Mouse (Mus musculus): ENCODE measurements at regions not wholly inside any gene's neighbourhood (a gene's known extent, or its start where the extent isn't known, plus 50 kb on each side); places are given as distances from the start of the nearest gene placed in this dataset.

GRCm38 (mm10) chr17:45845832-45846231, 112.2 kb upstream of the 1600014C23Rik start:
- Histone ChIP-seq H3K27me3 (ENCODE audit: control insufficient read depth, insufficient read depth, low read length) (no peaks in the 10 kb centered on the region), H3K4me1 (ENCODE audit: control insufficient read depth, insufficient read depth, low read length) (no peaks in the 10 kb centered on the region), H3K9ac (ENCODE audit: low read length) (no peak overlapping the region), H3K9me3 (ENCODE audit: control insufficient read depth, low read length) (no peaks in the 10 kb centered on the region), H3K4me2 (ENCODE audit: low read depth) (no peak overlapping the region), H3K27ac (ENCODE audit: low read depth, low read length) (no peak overlapping the region), H3K36me3 (ENCODE audit: control insufficient read depth, insufficient read depth, low read length) (no peaks in the 10 kb centered on the region), H3K4me3 (ENCODE audit: low read depth, low read length) (no peak overlapping the region)
- no peak for ATAC-seq (ENCODE audit: insufficient read depth, low FRiP score, low TSS enrichment)
- no peak for DNase-seq (ENCODE audit: low spot score)
- 87% methylated on average over 5 of the region's 5 CpGs for WGBS

- ATAC-seq (ENCODE audit: insufficient read depth, low FRiP score, low TSS enrichment): no peak
- Histone ChIP-seq H3K27me3 (ENCODE audit: control insufficient read depth, insufficient read depth, low read length) (no peaks in the 10 kb centered on the region), H3K27ac (ENCODE audit: low read depth, low read length) (no peak overlapping the region), H3K36me3 (ENCODE audit: control insufficient read depth, insufficient read depth, low read length) (no peaks in the 10 kb centered on the region), H3K4me3 (ENCODE audit: low read depth, low read length) (no peak overlapping the region), H3K9me3 (ENCODE audit: control insufficient read depth, low read length) (no peaks in the 10 kb centered on the region), H3K4me1 (ENCODE audit: control insufficient read depth, insufficient read depth, low read length) (no peaks in the 10 kb centered on the region), H3K4me2 (ENCODE audit: low read depth) (no peak overlapping the region), H3K9ac (ENCODE audit: low read length) (no peak overlapping the region)
- 57% methylated on average over 7 of the region's 7 CpGs for WGBS
- DNase-seq (ENCODE audit: low spot score): no peak
These were observed 103.1 kb upstream of the 1600014C23Rik start for GRCm38 (mm10) chr17:45836731-45837130.

GRCm38 (mm10) chr17:45836253-45836652, 102.6 kb upstream of the 1600014C23Rik start:
- WGBS: 72% methylated on average over 7 of the region's 7 CpGs
- no peaks in the 10 kb centered on the region for H3K36me3 ChIP-seq (ENCODE audit: control insufficient read depth, insufficient read depth, low read length)
- H3K9ac ChIP-seq (ENCODE audit: low read length): no peak overlapping the region
- H3K9me3 ChIP-seq (ENCODE audit: control insufficient read depth, low read length): no peaks in the 10 kb centered on the region
- H3K27ac ChIP-seq (ENCODE audit: low read depth, low read length): no peak overlapping the region
- no peak overlapping the region for H3K4me2 ChIP-seq (ENCODE audit: low read depth)
- no peaks in the 10 kb centered on the region for H3K4me1 ChIP-seq (ENCODE audit: control insufficient read depth, insufficient read depth, low read length)
- H3K4me3 ChIP-seq (ENCODE audit: low read depth, low read length): no peak overlapping the region
- no peaks in the 10 kb centered on the region for H3K27me3 ChIP-seq (ENCODE audit: control insufficient read depth, insufficient read depth, low read length)
- ATAC-seq (ENCODE audit: insufficient read depth, low FRiP score, low TSS enrichment) (no peak), DNase-seq (ENCODE audit: low spot score) (no peak)

GRCm38 (mm10) chr17:45834518-45835071, 101.0 kb upstream of the 1600014C23Rik start:
- 84% methylated on average over 10 of the region's 10 CpGs for WGBS
- Histone ChIP-seq H3K9me3 (ENCODE audit: control insufficient read depth, low read length) (no peaks in the 10 kb centered on the region), H3K4me3 (ENCODE audit: low read depth, low read length) (no peak overlapping the region), H3K4me1 (ENCODE audit: control insufficient read depth, insufficient read depth, low read length) (no peaks in the 10 kb centered on the region), H3K27me3 (ENCODE audit: control insufficient read depth, insufficient read depth, low read length) (no peaks in the 10 kb centered on the region), H3K9ac (ENCODE audit: low read length) (no peak overlapping the region), H3K27ac (ENCODE audit: low read depth, low read length) (no peak overlapping the region), H3K36me3 (ENCODE audit: control insufficient read depth, insufficient read depth, low read length) (no peaks in the 10 kb centered on the region), H3K4me2 (ENCODE audit: low read depth) (no peak overlapping the region)
- ATAC-seq (ENCODE audit: insufficient read depth, low FRiP score, low TSS enrichment) (no peak), DNase-seq (ENCODE audit: low spot score) (no peak)

GRCm38 (mm10) chr17:45830324-45830723, 96.7 kb upstream of the 1600014C23Rik start:
- WGBS: 84% methylated on average over 5 of the region's 5 CpGs
- no peak for ATAC-seq (ENCODE audit: insufficient read depth, low FRiP score, low TSS enrichment)
- H3K4me2 ChIP-seq (ENCODE audit: low read depth): no peak overlapping the region

GRCm38 (mm10) chr17:45829571-45829970, 95.9 kb upstream of the 1600014C23Rik start:
- Histone ChIP-seq H3K4me2 (ENCODE audit: low read depth) (no peak overlapping the region), H3K4me3 (ENCODE audit: low read depth, low read length) (no peak overlapping the region), H3K9ac (ENCODE audit: low read length) (no peak overlapping the region), H3K36me3 (ENCODE audit: control insufficient read depth, insufficient read depth, low read length) (no peaks in the 10 kb centered on the region), H3K27me3 (ENCODE audit: control insufficient read depth, insufficient read depth, low read length) (no peaks in the 10 kb centered on the region), H3K27ac (ENCODE audit: low read depth, low read length) (no peak overlapping the region), H3K9me3 (ENCODE audit: control insufficient read depth, low read length) (no peaks in the 10 kb centered on the region), H3K4me1 (ENCODE audit: control insufficient read depth, insufficient read depth, low read length) (peaks cover 3% of the 10 kb centered on the region; the same call in 1 of the 2 replicates)
- 79% methylated on average over 9 of the region's 9 CpGs for WGBS
- no peak for ATAC-seq (ENCODE audit: insufficient read depth, low FRiP score, low TSS enrichment)
- no peak for DNase-seq (ENCODE audit: low spot score)

More at GRCm38 (mm10) chr17:45830324-45830723, 96.7 kb upstream of the 1600014C23Rik start:
- H3K9ac ChIP-seq (ENCODE audit: low read length): no peak overlapping the region
- no peak for DNase-seq (ENCODE audit: low spot score)
- H3K9me3 ChIP-seq (ENCODE audit: control insufficient read depth, low read length): no peaks in the 10 kb centered on the region
- no peak overlapping the region for H3K27ac ChIP-seq (ENCODE audit: low read depth, low read length)
- H3K27me3 ChIP-seq (ENCODE audit: control insufficient read depth, insufficient read depth, low read length): no peaks in the 10 kb centered on the region
- H3K4me1 ChIP-seq (ENCODE audit: control insufficient read depth, insufficient read depth, low read length): peaks cover 3% of the 10 kb centered on the region; the same call in 1 of the 2 replicates
- no peak overlapping the region for H3K4me3 ChIP-seq (ENCODE audit: low read depth, low read length)
- no peaks in the 10 kb centered on the region for H3K36me3 ChIP-seq (ENCODE audit: control insufficient read depth, insufficient read depth, low read length)

GRCm38 (mm10) chr17:45828843-45829242, 95.2 kb upstream of the 1600014C23Rik start:
- Histone ChIP-seq H3K4me3 (ENCODE audit: low read depth, low read length) (no peak overlapping the region), H3K9ac (ENCODE audit: low read length) (no peak overlapping the region), H3K36me3 (ENCODE audit: control insufficient read depth, insufficient read depth, low read length) (no peaks in the 10 kb centered on the region), H3K27me3 (ENCODE audit: control insufficient read depth, insufficient read depth, low read length) (no peaks in the 10 kb centered on the region), H3K27ac (ENCODE audit: low read depth, low read length) (no peak overlapping the region), H3K9me3 (ENCODE audit: control insufficient read depth, low read length) (no peaks in the 10 kb centered on the region), H3K4me2 (ENCODE audit: low read depth) (no peak overlapping the region), H3K4me1 (ENCODE audit: control insufficient read depth, insufficient read depth, low read length) (peaks cover 3% of the 10 kb centered on the region; the same call in 1 of the 2 replicates)
- no peak; the same call in 1 of the 2 replicates for ATAC-seq (ENCODE audit: insufficient read depth, low FRiP score, low TSS enrichment)
- WGBS: 53% methylated on average over 11 of the region's 11 CpGs
- no peak for DNase-seq (ENCODE audit: low spot score)

GRCm38 (mm10) chr17:45828284-45828824, 94.7 kb upstream of the 1600014C23Rik start:
- Histone ChIP-seq H3K27ac (ENCODE audit: low read depth, low read length) (no peak overlapping the region), H3K27me3 (ENCODE audit: control insufficient read depth, insufficient read depth, low read length) (no peaks in the 10 kb centered on the region), H3K9me3 (ENCODE audit: control insufficient read depth, low read length) (no peaks in the 10 kb centered on the region), H3K4me2 (ENCODE audit: low read depth) (no peak overlapping the region), H3K9ac (ENCODE audit: low read length) (no peak overlapping the region), H3K4me1 (ENCODE audit: control insufficient read depth, insufficient read depth, low read length) (peaks cover 3% of the 10 kb centered on the region; the same call in 1 of the 2 replicates), H3K4me3 (ENCODE audit: low read depth, low read length) (no peak overlapping the region), H3K36me3 (ENCODE audit: control insufficient read depth, insufficient read depth, low read length) (no peaks in the 10 kb centered on the region)
- WGBS: 83% methylated on average over 9 of the region's 9 CpGs
- DNase-seq (ENCODE audit: low spot score): no peak
- no peak for ATAC-seq (ENCODE audit: insufficient read depth, low FRiP score, low TSS enrichment)

GRCm38 (mm10) chr17:45824977-45825376, 91.3 kb upstream of the 1600014C23Rik start:
- Histone ChIP-seq H3K4me1 (ENCODE audit: control insufficient read depth, insufficient read depth, low read length) (peaks cover 3% of the 10 kb centered on the region; the same call in 1 of the 2 replicates), H3K27ac (ENCODE audit: low read depth, low read length) (no peak overlapping the region), H3K4me3 (ENCODE audit: low read depth, low read length) (no peak overlapping the region), H3K9me3 (ENCODE audit: control insufficient read depth, low read length) (no peaks in the 10 kb centered on the region), H3K9ac (ENCODE audit: low read length) (no peak overlapping the region), H3K4me2 (ENCODE audit: low read depth) (no peak overlapping the region), H3K27me3 (ENCODE audit: control insufficient read depth, insufficient read depth, low read length) (no peaks in the 10 kb centered on the region), H3K36me3 (ENCODE audit: control insufficient read depth, insufficient read depth, low read length) (no peaks in the 10 kb centered on the region)
- WGBS: 73% methylated on average over 8 of the region's 8 CpGs
- DNase-seq (ENCODE audit: low spot score) (no peak), ATAC-seq (ENCODE audit: insufficient read depth, low FRiP score, low TSS enrichment) (no peak)
